Mouse (Mus musculus) olfactory bulb, adult 2 months (tissue): ENCODE results near the gene Mst1r. TPM values are rescaled to one million over a fixed set of nuclear protein-coding genes. Genes with fewer than 3 reads are reported as not detected.

ENCODE experiments used
- H3K27ac ChIP-seq: fragments of 200-500 bp; 2 replicates; pipeline ENCODE4 v1.5.1; 2012; ENCODE audit warnings: low read depth, low read length; ENCODE audit not compliant: insufficient read depth
- H3K4me1 ChIP-seq: fragments of 200-500 bp; 2 replicates; pipeline ENCODE4 v1.6.1; 2012; ENCODE audit warnings: low read length; ENCODE audit not compliant: control insufficient read depth, insufficient read depth
- H3K4me3 ChIP-seq: fragments of 200-500 bp; 2 replicates; pipeline ENCODE4 v1.5.1; 2012; ENCODE audit warnings: mild to moderate bottlenecking, low read depth, low read length, moderate library complexity; ENCODE audit not compliant: insufficient read depth
- CTCF ChIP-seq: fragments of 200-500 bp; IDR thresholded peaks from 2 replicates; pipeline ENCODE4 v1.5.1; 2012; ENCODE audit warnings: low read depth, mild to moderate bottlenecking, low read length, moderate library complexity; ENCODE audit not compliant: insufficient read depth
- POLR2A ChIP-seq: fragments of 200-500 bp; IDR thresholded peaks from 2 replicates; pipeline ENCODE4 v1.6.1; 2012; ENCODE audit warnings: mild to moderate bottlenecking, low read depth, low read length, moderate library complexity; ENCODE audit not compliant: insufficient read depth
- WGBS: fragments of 180-500 bp; shearing (Covaris S2); methylation state at CpG from one replicate; pipeline ENCODE4 v1.1.7; 2018; 5-methylcytosine and 5-hydroxymethylcytosine counted together
- polyA plus RNA-seq: library from polyadenylated mRNA; stranded (reverse); fragments of >200 nt; gene quantifications from 2 replicates; pipeline ENCODE4 v1.2.4, GENCODE M21; 2012; ENCODE audit warnings: low replicate concordance; ENCODE audit not compliant: missing spikeins, insufficient read depth, insufficient read length

Mst1r gene
- polyA plus RNA-seq, 1 experiment, result not detected

DNA sequence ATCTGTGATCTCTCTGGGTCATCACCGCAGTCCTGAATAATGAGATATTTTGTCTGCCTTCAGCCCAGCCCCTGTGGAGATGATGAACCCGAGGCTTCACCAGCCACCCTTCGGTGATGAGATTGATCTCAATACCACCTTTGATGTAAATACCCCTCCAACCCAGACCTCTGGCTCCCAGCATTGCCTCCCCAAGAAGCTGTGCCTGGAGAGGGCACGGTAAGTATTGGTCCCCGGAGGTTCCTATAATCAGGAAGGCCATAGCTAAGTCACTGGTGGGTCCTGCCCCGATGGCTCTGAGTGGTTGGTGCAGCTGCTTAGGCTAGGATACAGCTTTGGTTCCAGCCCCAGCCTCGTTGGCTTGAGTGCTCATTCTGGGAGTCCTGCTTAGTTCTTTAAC lies 61.9 kb downstream of the Mst1r start:
- no peak for TF ChIP-seq CTCF
- TF ChIP-seq POLR2A, result no peak
- WGBS, result 94% methylated on average over 7 of the region's 7 CpGs
- Histone ChIP-seq H3K4me1 (peaks cover under 1% of the 10 kb centered on the region), H3K4me3 (no peak overlapping the region), H3K27ac (no peak overlapping the region)

Other genes starting within 250 kb of the Mst1r start
- not detected in 2 replicates for gene Slc38a3, start 237.3 kb upstream of the Mst1r start, polyA plus RNA-seq
- not detected in 2 replicates for gene Gnat1, start 227.2 kb upstream of the Mst1r start, polyA plus RNA-seq
- gene Sema3f, start 196.4 kb upstream of the Mst1r start, polyA plus RNA-seq, result not detected in 2 replicates
- 401 and 773 TPM in 2 replicates for gene Rbm5, start 135.9 kb upstream of the Mst1r start, polyA plus RNA-seq
- gene Rbm6, start 33.6 kb upstream of the Mst1r start, polyA plus RNA-seq, result 246 and 345 TPM in 2 replicates
- gene Mon1a, start 18.7 kb upstream of the Mst1r start, polyA plus RNA-seq, result not detected in 2 replicates
- not detected in 2 replicates for gene Actl11, start 21.6 kb downstream of the Mst1r start, polyA plus RNA-seq
- not detected in 2 replicates for gene Camkv, start 28.8 kb downstream of the Mst1r start, polyA plus RNA-seq
- not detected in 2 replicates for gene Traip, start 43.3 kb downstream of the Mst1r start, polyA plus RNA-seq
- gene Uba7, start 68.6 kb downstream of the Mst1r start, polyA plus RNA-seq, result not detected in 2 replicates
- not detected in 2 replicates for gene Gm20661, start 76.2 kb downstream of the Mst1r start, polyA plus RNA-seq
- not detected in 2 replicates for gene Inka1, start 79.0 kb downstream of the Mst1r start, polyA plus RNA-seq
- not detected in 2 replicates for gene Cdhr4, start 85.6 kb downstream of the Mst1r start, polyA plus RNA-seq
- gene Gm20662, start 89.5 kb downstream of the Mst1r start, polyA plus RNA-seq, result not detected in 2 replicates
- gene Ip6k1, start 95.6 kb downstream of the Mst1r start, polyA plus RNA-seq, result 406 TPM in 1 of 2 replicates, not detected in the other
- gene Gmppb, start 142.4 kb downstream of the Mst1r start, polyA plus RNA-seq, result not detected in 2 replicates
- gene Amigo3, start 146.3 kb downstream of the Mst1r start, polyA plus RNA-seq, result not detected in 2 replicates
- gene Mst1, start 173.6 kb downstream of the Mst1r start, polyA plus RNA-seq, result not detected in 2 replicates
- not detected in 2 replicates for gene Rnf123, start 176.5 kb downstream of the Mst1r start, polyA plus RNA-seq
- gene Apeh, start 187.7 kb downstream of the Mst1r start, polyA plus RNA-seq, result not detected in 2 replicates